Mouse (Mus musculus): Measurements from ENCODE around the gene Smc2. TPM values are rescaled to one million over a fixed set of nuclear protein-coding genes. Genes with fewer than 3 reads are reported as not detected.

Gene Smc2
- 73.9 and 85.0 TPM in 2 replicates for polyA plus RNA-seq (2015; fragmentation: Nextera tagmentation; extraction: Ambion mirVana)

DNA sequence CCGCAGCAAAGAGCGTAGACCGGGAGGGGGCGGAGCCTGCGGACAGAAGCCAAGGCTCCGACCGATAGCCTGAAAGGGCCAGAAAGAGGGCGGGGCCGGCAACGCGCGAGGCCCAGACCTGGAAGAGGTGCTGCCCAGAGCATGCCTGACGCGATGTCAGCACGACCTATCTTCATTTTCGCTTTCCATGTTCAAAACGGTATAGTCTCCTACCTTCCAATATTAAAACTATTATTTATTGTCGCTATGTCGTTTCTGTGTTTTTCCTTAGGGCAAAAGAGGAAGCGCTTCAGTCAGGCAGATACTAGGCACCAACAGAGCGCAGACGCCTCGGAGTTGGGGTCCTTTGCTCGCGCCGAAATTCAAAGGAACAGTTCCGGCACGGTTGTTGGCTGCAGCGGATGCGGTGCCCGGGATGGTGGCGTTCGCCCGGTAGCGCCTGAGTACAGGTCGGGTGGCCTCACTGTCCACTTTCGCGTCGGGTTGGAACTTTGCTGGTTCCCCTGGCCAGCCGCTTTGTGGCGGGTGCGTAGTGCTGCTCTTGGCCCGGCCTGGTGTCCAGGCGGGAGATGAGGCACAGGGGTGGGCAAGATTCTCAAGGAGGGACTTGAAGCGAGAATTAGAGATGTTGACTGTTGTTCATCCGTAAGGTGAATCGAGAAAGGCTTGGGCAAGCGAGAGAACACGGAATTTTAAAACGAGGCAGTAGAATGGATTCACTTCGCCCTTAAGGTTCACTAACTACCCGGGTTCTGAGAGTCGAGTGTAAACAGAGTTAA is at the start of gene Smc2:
Gene Smc2, plus strand, starts transcription at position 358 of the 779 bp plus-strand sequence.

DNA sequence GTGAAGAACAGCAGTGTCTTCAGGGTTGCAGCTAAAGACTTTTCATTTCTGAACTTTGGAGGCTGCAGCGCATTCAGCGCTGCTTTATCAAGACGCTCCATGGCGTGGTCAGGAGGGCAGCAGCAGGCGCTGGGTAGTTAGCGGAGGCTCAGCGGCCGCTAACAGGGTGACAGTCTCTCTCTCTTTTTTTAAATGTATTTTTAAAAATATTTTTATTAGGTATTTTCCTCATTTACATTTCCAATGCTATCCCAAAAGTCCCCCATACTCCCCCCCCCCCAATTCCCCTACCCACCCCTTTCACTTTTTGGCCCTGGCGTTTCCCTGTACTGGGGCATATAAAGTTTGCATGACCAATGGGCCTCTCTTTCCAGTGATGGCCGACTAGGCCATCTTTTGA is 58.1 kb downstream of the Smc2 start, which contains the start of gene Vma21-ps:
Gene Vma21-ps, minus strand, starts transcription at position 101 of the 400 bp plus-strand sequence.

Other genes starting within 250 kb of the Smc2 start
- 0.92 TPM in 1 of 2 replicates, not detected in the other for gene Vma21-ps, start 58.0 kb downstream of the Smc2 start, polyA plus RNA-seq (2015; fragmentation: Nextera tagmentation; extraction: Ambion mirVana)
- gene Toporsl, start 157.0 kb downstream of the Smc2 start, polyA plus RNA-seq (2015; fragmentation: Nextera tagmentation; extraction: Ambion mirVana): not detected in 2 replicates

All from adrenal gland, postnatal 0 days (tissue).